Mouse (Mus musculus): ENCODE measurements around the gene Nsun4. TPM values are rescaled to one million over a fixed set of nuclear protein-coding genes. Genes with fewer than 3 reads are reported as not detected.
A peak's percentile ranks its signal among the peaks of the same experiment; 100 is the strongest.

Gene Nsun4
- polyA plus RNA-seq (2015; fragmentation: Nextera tagmentation; extraction: Ambion mirVana) = 20.6 and 24.4 TPM in 2 replicates

GRCm38 (mm10) chr4:116053399-116053961 lies at the start of gene Nsun4:
Gene Nsun4, minus strand, starts transcription at chr4:116053876.
- under 1% methylated on average over 35 of the region's 35 CpGs for WGBS

DNA sequence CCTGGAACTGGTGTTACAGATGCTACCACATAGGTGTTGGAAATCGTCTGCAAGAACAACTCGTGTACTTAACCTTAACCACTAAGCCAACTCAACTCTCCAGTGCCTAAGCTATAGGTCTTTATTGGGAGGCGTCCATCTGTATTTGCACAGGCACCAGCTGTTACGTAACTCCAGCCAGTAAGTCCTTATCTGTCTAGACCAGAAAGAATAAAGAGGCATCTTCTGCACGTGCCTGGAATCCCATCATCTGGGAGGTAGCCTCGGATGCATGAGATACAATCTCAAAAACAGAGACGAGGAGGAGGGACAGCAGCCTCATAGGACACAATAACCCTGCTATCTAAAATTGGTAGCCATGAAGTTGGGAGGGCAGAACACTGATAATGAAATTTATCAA lies 47.3 kb upstream of the Nsun4 start:
- no peak for ATAC-seq (ENCODE audit: insufficient number of reproducible peaks, insufficient read depth, low FRiP score, low TSS enrichment, low read depth)
- Histone ChIP-seq H3K4me2 (no peak overlapping the region), H3K27me3 (no peaks in the 10 kb centered on the region), H3K9me3 (no peaks in the 10 kb centered on the region), H3K9ac (no peak overlapping the region), H3K27ac (no peak overlapping the region), H3K4me3 (no peak overlapping the region), H3K4me1 (no peaks in the 10 kb centered on the region), H3K36me3 (peaks cover 97% of the 10 kb centered on the region)
- 85% methylated on average over 7 of the region's 7 CpGs for WGBS

More at GRCm38 (mm10) chr4:116053399-116053961, at the start of gene Nsun4:
- Histone ChIP-seq H3K27me3 (no peaks in the 10 kb centered on the region), H3K9ac (peak within 1 kb of the TSS; percentile 73), H3K4me3 (peak within 1 kb of the TSS; percentile 63), H3K9me3 (no peaks in the 10 kb centered on the region), H3K27ac (peak within 1 kb of the TSS; percentile 94), H3K36me3 (peaks cover under 1% of the 10 kb centered on the region; the same call in 1 of the 2 replicates), H3K4me2 (peak within 1 kb of the TSS; percentile 84), H3K4me1 (peaks cover 11% of the 10 kb centered on the region)
- peak; percentile 87 for ATAC-seq (ENCODE audit: insufficient number of reproducible peaks, insufficient read depth, low FRiP score, low TSS enrichment, low read depth)

- H3K9me3 ChIP-seq = no peaks in the 10 kb centered on the region
- no peaks in the 10 kb centered on the region for H3K4me1 ChIP-seq
- ATAC-seq (ENCODE audit: insufficient number of reproducible peaks, insufficient read depth, low FRiP score, low TSS enrichment, low read depth) = no peak
- WGBS = 89% methylated on average over 8 of the region's 8 CpGs
- peaks cover 100% of the 10 kb centered on the region for H3K36me3 ChIP-seq
- H3K9ac ChIP-seq = peak overlapping the region; percentile 21; the same call in 1 of the 2 replicates
- H3K4me3 ChIP-seq = no peak overlapping the region
- H3K27me3 ChIP-seq = no peaks in the 10 kb centered on the region
- no peak overlapping the region for H3K27ac ChIP-seq
- H3K4me2 ChIP-seq = no peak overlapping the region
Observed at GRCm38 (mm10) chr4:116097211-116097610, 43.5 kb upstream of the Nsun4 start.

GRCm38 (mm10) chr4:116096291-116096690 lies 42.6 kb upstream of the Nsun4 start:
- Histone ChIP-seq H3K4me2 (no peak overlapping the region), H3K27me3 (no peaks in the 10 kb centered on the region), H3K27ac (no peak overlapping the region), H3K9me3 (no peaks in the 10 kb centered on the region), H3K4me3 (no peak overlapping the region), H3K36me3 (peaks cover 100% of the 10 kb centered on the region), H3K4me1 (no peaks in the 10 kb centered on the region), H3K9ac (no peak overlapping the region)
- WGBS = 92% methylated on average over 10 of the region's 10 CpGs
- no peak for ATAC-seq (ENCODE audit: insufficient number of reproducible peaks, insufficient read depth, low FRiP score, low TSS enrichment, low read depth)

- Histone ChIP-seq H3K27ac (no peak overlapping the region), H3K4me2 (no peak overlapping the region), H3K4me1 (no peaks in the 10 kb centered on the region), H3K9me3 (no peaks in the 10 kb centered on the region), H3K4me3 (no peak overlapping the region), H3K9ac (no peak overlapping the region), H3K36me3 (peaks cover 96% of the 10 kb centered on the region), H3K27me3 (no peaks in the 10 kb centered on the region)
- WGBS = 90% methylated on average over 23 of the region's 23 CpGs
- ATAC-seq (ENCODE audit: insufficient number of reproducible peaks, insufficient read depth, low FRiP score, low TSS enrichment, low read depth) = no peak
Observed at GRCm38 (mm10) chr4:116088510-116089249, 35.0 kb upstream of the Nsun4 start.

GRCm38 (mm10) chr4:116077240-116078095 lies 23.8 kb upstream of the Nsun4 start:
- no peaks in the 10 kb centered on the region for H3K9me3 ChIP-seq
- peaks cover 31% of the 10 kb centered on the region for H3K36me3 ChIP-seq
- H3K27me3 ChIP-seq = no peaks in the 10 kb centered on the region
- H3K4me2 ChIP-seq = peak overlapping the region; percentile 90
- peaks cover 26% of the 10 kb centered on the region for H3K4me1 ChIP-seq
- peak overlapping the region; percentile 87 for H3K4me3 ChIP-seq
- peak overlapping the region; percentile 98 for H3K9ac ChIP-seq
- WGBS = 67% methylated on average over 3 of the region's 3 CpGs
- ATAC-seq (ENCODE audit: insufficient number of reproducible peaks, insufficient read depth, low FRiP score, low TSS enrichment, low read depth) = no peak
- H3K27ac ChIP-seq = peak overlapping the region; percentile 98; the same call in 1 of the 2 replicates

- ATAC-seq (ENCODE audit: insufficient number of reproducible peaks, insufficient read depth, low FRiP score, low TSS enrichment, low read depth) = peak; percentile 45; the same call in 1 of the 2 replicates
- Histone ChIP-seq H3K36me3 (peaks cover 22% of the 10 kb centered on the region), H3K27me3 (no peaks in the 10 kb centered on the region), H3K9ac (peak overlapping the region; percentile 98), H3K4me3 (peak overlapping the region; percentile 87), H3K27ac (peak overlapping the region; percentile 98), H3K9me3 (no peaks in the 10 kb centered on the region), H3K4me1 (peaks cover 26% of the 10 kb centered on the region), H3K4me2 (peak overlapping the region; percentile 90)
- WGBS = 3% methylated on average over 37 of the region's 37 CpGs
Observed at GRCm38 (mm10) chr4:116076369-116077231, 22.9 kb upstream of the Nsun4 start.

GRCm38 (mm10) chr4:116075631-116076368 lies 22.1 kb upstream of the Nsun4 start:
- peak; percentile 69 for ATAC-seq (ENCODE audit: insufficient number of reproducible peaks, insufficient read depth, low FRiP score, low TSS enrichment, low read depth)
- WGBS = under 1% methylated on average over 76 of the region's 77 CpGs
- Histone ChIP-seq H3K9ac (peak overlapping the region; percentile 98), H3K4me2 (peak overlapping the region; percentile 90), H3K27ac (peak overlapping the region; percentile 98), H3K4me3 (peak overlapping the region; percentile 87), H3K9me3 (no peaks in the 10 kb centered on the region), H3K4me1 (peaks cover 26% of the 10 kb centered on the region), H3K27me3 (no peaks in the 10 kb centered on the region), H3K36me3 (peaks cover 14% of the 10 kb centered on the region)

DNA sequence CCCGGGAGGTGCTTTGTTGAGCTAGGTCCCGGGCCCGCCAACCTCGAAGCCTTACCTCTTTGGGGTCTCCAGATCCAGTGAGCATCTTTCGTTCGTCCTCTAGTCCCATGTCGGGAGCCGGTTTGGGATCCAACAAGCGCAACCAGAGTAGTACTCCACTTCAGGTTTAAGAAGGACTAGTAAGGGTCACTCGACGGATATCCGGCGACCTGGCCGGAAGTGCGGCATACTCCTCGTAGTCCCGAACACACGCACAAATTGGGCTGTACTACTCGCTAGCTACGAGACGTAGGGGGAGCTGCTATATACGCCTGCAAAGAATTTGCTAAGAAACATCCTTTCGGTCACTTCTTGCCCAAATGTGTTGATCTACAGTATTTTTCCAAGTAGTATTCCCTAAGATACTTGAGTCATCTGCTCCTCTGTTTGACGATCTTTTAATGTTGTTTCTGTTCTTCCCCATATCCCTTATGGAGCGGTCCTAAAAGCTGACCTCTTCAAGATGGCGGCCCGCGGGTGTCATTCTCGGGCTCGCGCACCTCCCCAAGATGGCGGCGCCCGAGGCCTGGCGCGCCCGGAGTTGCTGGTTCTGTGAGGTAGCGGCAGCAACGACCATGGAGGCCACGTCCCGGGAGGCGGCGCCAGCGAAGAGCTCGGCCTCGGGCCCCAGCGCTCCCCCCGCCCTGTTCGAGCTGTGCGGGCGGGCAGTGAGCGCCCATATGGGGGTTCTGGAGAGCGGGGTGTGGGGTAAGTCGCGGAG lies 21.4 kb upstream of the Nsun4 start, which contains the start of the genes Uqcrh and Lrrc41:
Gene Uqcrh, minus strand, starts transcription at position 211 of the 760 bp plus-strand sequence.
Gene Lrrc41, plus strand, starts transcription at position 409 of the 760 bp plus-strand sequence.
- peak within 1 kb of the TSS; percentile 90 for H3K4me2 ChIP-seq
- H3K27me3 ChIP-seq = no peaks in the 10 kb centered on the region
- no peaks in the 10 kb centered on the region for H3K9me3 ChIP-seq
- H3K4me3 ChIP-seq = peak within 1 kb of the TSS; percentile 87
- peak; percentile 93 for ATAC-seq (ENCODE audit: insufficient number of reproducible peaks, insufficient read depth, low FRiP score, low TSS enrichment, low read depth)
- peaks cover 10% of the 10 kb centered on the region for H3K36me3 ChIP-seq
- peak within 1 kb of the TSS; percentile 98 for H3K9ac ChIP-seq
- peak within 1 kb of the TSS; percentile 98 for H3K27ac ChIP-seq
- peaks cover 26% of the 10 kb centered on the region for H3K4me1 ChIP-seq
- under 1% methylated on average over 55 of the region's 55 CpGs for WGBS

All from embryonic facial prominence, embryonic 13.5 days (tissue).